28 mouse cellular contexts compared by ENCODE assay signal in the genomic region with DNA sequence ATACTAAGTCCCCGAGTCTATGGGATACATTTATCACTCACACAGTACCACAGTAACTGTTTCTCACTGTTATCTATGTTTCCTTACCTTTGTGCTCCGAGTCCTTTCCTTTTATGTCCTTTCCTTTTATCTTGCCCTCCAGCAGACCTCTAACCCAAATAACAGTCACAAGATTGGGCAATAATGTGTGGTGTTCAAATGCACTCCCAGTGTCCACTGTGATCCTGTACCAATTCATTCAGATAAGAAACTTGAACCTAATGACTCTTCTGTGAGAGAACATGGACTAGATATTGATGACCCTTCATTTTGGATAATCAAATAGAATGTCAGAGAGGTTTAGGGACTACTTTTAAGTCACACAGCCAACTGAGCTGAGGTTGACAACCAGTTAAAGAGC.
"Had no signal": no experiment of that assay in that cellular context is flagged by ENCODE, and none has a peak within 500 bp of the region (broad histone marks: within the 10 kb centered on the region; RNA-seq: fewer than 3 reads in every experiment).

No protein-coding gene starts in this region.

- H3K9me3 ChIP-seq: embryonic facial prominence, embryonic 10.5 days; embryonic facial prominence, embryonic 12.5 days; embryonic facial prominence, embryonic 13.5 days; embryonic facial prominence, embryonic 15.5 days; forebrain, embryonic 10.5 days; forebrain, embryonic 12.5 days; forebrain, embryonic 13.5 days; forebrain, embryonic 15.5 days had no signal

- H3K4me2 ChIP-seq: embryonic facial prominence, embryonic 12.5 days; embryonic facial prominence, embryonic 13.5 days; embryonic facial prominence, embryonic 15.5 days; forebrain, embryonic 12.5 days; forebrain, embryonic 13.5 days; forebrain, embryonic 15.5 days had no signal

- H3K27me3 ChIP-seq: embryonic facial prominence, embryonic 12.5 days; embryonic facial prominence, embryonic 15.5 days; forebrain, embryonic 12.5 days; forebrain, embryonic 13.5 days; forebrain, embryonic 15.5 days had no signal

- H3K4me3 ChIP-seq: embryonic facial prominence, embryonic 10.5 days; embryonic facial prominence, embryonic 12.5 days; embryonic facial prominence, embryonic 13.5 days; embryonic facial prominence, embryonic 15.5 days; erythroblast, embryonic 14.5 days; forebrain, embryonic 10.5 days; forebrain, embryonic 12.5 days; forebrain, embryonic 13.5 days; forebrain, embryonic 15.5 days; gastrocnemius, adult 2 months; heart, adult 2 months had no signal

- DNase-seq: cerebellum, adult 8-10 months; cerebellum, adult 9-10 months; cerebellum, adult 9-11 months; cerebellum, postnatal 10 days; cerebellum, postnatal 14 days; cerebellum, postnatal 25 days; cerebellum, postnatal 36 days; embryo, embryonic 11 days; forebrain, postnatal 0 days; gastrocnemius, adult 2 months; gastrocnemius, postnatal 10 days; gastrocnemius, postnatal 14 days; gastrocnemius, postnatal 25 days; gastrocnemius, postnatal 36 days; heart, adult 11 months; heart, adult 18-20 months; heart, adult 2 months had no signal

- H3K9ac ChIP-seq: embryonic facial prominence, embryonic 12.5 days; embryonic facial prominence, embryonic 13.5 days; embryonic facial prominence, embryonic 15.5 days; forebrain, embryonic 12.5 days; forebrain, embryonic 13.5 days; forebrain, embryonic 15.5 days; forebrain, postnatal 0 days had no signal

- H3K4me1 ChIP-seq: embryonic facial prominence, embryonic 10.5 days; embryonic facial prominence, embryonic 12.5 days; embryonic facial prominence, embryonic 13.5 days; embryonic facial prominence, embryonic 15.5 days; forebrain, embryonic 10.5 days; forebrain, embryonic 12.5 days had no signal

- H3K27ac ChIP-seq: embryonic facial prominence, embryonic 10.5 days; embryonic facial prominence, embryonic 12.5 days; embryonic facial prominence, embryonic 13.5 days; embryonic facial prominence, embryonic 15.5 days; forebrain, embryonic 10.5 days; forebrain, embryonic 12.5 days; forebrain, embryonic 13.5 days; forebrain, embryonic 15.5 days; gastrocnemius, adult 2 months; heart, adult 2 months had no signal

- H3K36me3 ChIP-seq: embryonic facial prominence, embryonic 10.5 days; embryonic facial prominence, embryonic 12.5 days; embryonic facial prominence, embryonic 13.5 days; embryonic facial prominence, embryonic 15.5 days; forebrain, embryonic 10.5 days; forebrain, embryonic 12.5 days; forebrain, embryonic 15.5 days had no signal

- ATAC-seq: forebrain, embryonic 13.5 days; forebrain, embryonic 14.5 days; forebrain, embryonic 15.5 days; forebrain, embryonic 16.5 days; forebrain, postnatal 0 days had no signal
